Mouse (Mus musculus): ENCODE results near the gene Mettl23. TPM values are rescaled to one million over a fixed set of nuclear protein-coding genes. Genes with fewer than 3 reads are reported as not detected.
A peak's percentile ranks its signal among the peaks of the same experiment; 100 is the strongest.

Mettl23 gene
- polyA plus RNA-seq, 1 experiment from 2014 or later, result 75.8 TPM

- Histone ChIP-seq H3K27ac (replicated peaks; ENCODE audit: low read depth, low read length) (no peak overlapping the region), H3K9me3 (ENCODE audit: control insufficient read depth, low read length) (no peaks in the 10 kb centered on the region), H3K36me3 (ENCODE audit: control insufficient read depth, insufficient read depth, low read length) (peaks cover 86% of the 10 kb centered on the region), H3K4me1 (ENCODE audit: control insufficient read depth, insufficient read depth, low read length) (peaks cover 18% of the 10 kb centered on the region), H3K4me3 (ENCODE audit: low read depth, low read length) (no peak overlapping the region), H3K9ac (ENCODE audit: low read depth, low read length) (no peak overlapping the region), H3K27me3 (replicated peaks; ENCODE audit: control insufficient read depth, insufficient read depth, low read length) (no peaks in the 10 kb centered on the region), H3K4me2 (ENCODE audit: low read depth, low read length) (no peak overlapping the region)
- ATAC-seq (ENCODE audit: low read depth) (no peak), DNase-seq (ENCODE audit: low spot score) (no peak)
- WGBS, result 94% methylated on average over 10 of the region's 10 CpGs
Observed at GRCm38 (mm10) chr11:116837441-116837840, 5.6 kb upstream of the Mettl23 start.

- H3K36me3 ChIP-seq (ENCODE audit: control insufficient read depth, insufficient read depth, low read length), result peaks cover 74% of the 10 kb centered on the region
- ATAC-seq (ENCODE audit: low read depth), result no peak
- no peak overlapping the region for H3K4me2 ChIP-seq (ENCODE audit: low read depth, low read length)
- H3K4me1 ChIP-seq (ENCODE audit: control insufficient read depth, insufficient read depth, low read length), result peaks cover 18% of the 10 kb centered on the region
- WGBS, result 81% methylated on average over 14 of the region's 14 CpGs
- H3K4me3 ChIP-seq (ENCODE audit: low read depth, low read length), result no peak overlapping the region
- no peak overlapping the region for H3K27ac ChIP-seq (replicated peaks; ENCODE audit: low read depth, low read length)
- no peak for DNase-seq (ENCODE audit: low spot score)
- no peaks in the 10 kb centered on the region for H3K27me3 ChIP-seq (replicated peaks; ENCODE audit: control insufficient read depth, insufficient read depth, low read length)
- no peak overlapping the region for H3K9ac ChIP-seq (ENCODE audit: low read depth, low read length)
- H3K9me3 ChIP-seq (ENCODE audit: control insufficient read depth, low read length), result no peaks in the 10 kb centered on the region
Observed at GRCm38 (mm10) chr11:116838936-116839335, 4.1 kb upstream of the Mettl23 start.

GRCm38 (mm10) chr11:116839601-116840000 is 3.5 kb upstream of the Mettl23 start:
- Histone ChIP-seq H3K4me2 (ENCODE audit: low read depth, low read length) (peak overlapping the region; percentile 60; the same call in 1 of the 2 replicates), H3K9me3 (ENCODE audit: control insufficient read depth, low read length) (no peaks in the 10 kb centered on the region), H3K27me3 (replicated peaks; ENCODE audit: control insufficient read depth, insufficient read depth, low read length) (no peaks in the 10 kb centered on the region), H3K36me3 (ENCODE audit: control insufficient read depth, insufficient read depth, low read length) (peaks cover 67% of the 10 kb centered on the region), H3K4me1 (ENCODE audit: control insufficient read depth, insufficient read depth, low read length) (peaks cover 23% of the 10 kb centered on the region), H3K9ac (ENCODE audit: low read depth, low read length) (peak overlapping the region; percentile 14; the same call in 1 of the 2 replicates), H3K4me3 (ENCODE audit: low read depth, low read length) (no peak overlapping the region), H3K27ac (replicated peaks; ENCODE audit: low read depth, low read length) (no peak overlapping the region)
- WGBS, result 83% methylated on average over 7 of the region's 7 CpGs
- DNase-seq (ENCODE audit: low spot score) (no peak), ATAC-seq (ENCODE audit: low read depth) (no peak)

GRCm38 (mm10) chr11:116840748-116841147 is 2.3 kb upstream of the Mettl23 start:
- no peak for DNase-seq (ENCODE audit: low spot score)
- no peak for ATAC-seq (ENCODE audit: low read depth)
- Histone ChIP-seq H3K9me3 (ENCODE audit: control insufficient read depth, low read length) (no peaks in the 10 kb centered on the region), H3K27ac (replicated peaks; ENCODE audit: low read depth, low read length) (no peak overlapping the region), H3K4me2 (ENCODE audit: low read depth, low read length) (peak overlapping the region; percentile 60), H3K36me3 (ENCODE audit: control insufficient read depth, insufficient read depth, low read length) (peaks cover 55% of the 10 kb centered on the region), H3K4me1 (ENCODE audit: control insufficient read depth, insufficient read depth, low read length) (peaks cover 23% of the 10 kb centered on the region), H3K27me3 (replicated peaks; ENCODE audit: control insufficient read depth, insufficient read depth, low read length) (no peaks in the 10 kb centered on the region), H3K9ac (ENCODE audit: low read depth, low read length) (peak overlapping the region; percentile 36; the same call in 1 of the 2 replicates), H3K4me3 (ENCODE audit: low read depth, low read length) (peak overlapping the region; percentile 74)
- 72% methylated on average over 4 of the region's 4 CpGs for WGBS

GRCm38 (mm10) chr11:116842531-116843260 is 382 bp upstream of the Mettl23 start:
- Histone ChIP-seq H3K27me3 (replicated peaks; ENCODE audit: control insufficient read depth, insufficient read depth, low read length) (no peaks in the 10 kb centered on the region), H3K4me1 (ENCODE audit: control insufficient read depth, insufficient read depth, low read length) (peaks cover 23% of the 10 kb centered on the region), H3K4me2 (ENCODE audit: low read depth, low read length) (peak overlapping the region; percentile 60), H3K4me3 (ENCODE audit: low read depth, low read length) (peak overlapping the region; percentile 74), H3K9ac (ENCODE audit: low read depth, low read length) (peak overlapping the region; percentile 84), H3K9me3 (ENCODE audit: control insufficient read depth, low read length) (no peaks in the 10 kb centered on the region), H3K27ac (replicated peaks; ENCODE audit: low read depth, low read length) (peak overlapping the region; percentile 97), H3K36me3 (ENCODE audit: control insufficient read depth, insufficient read depth, low read length) (peaks cover 42% of the 10 kb centered on the region)
- under 1% methylated on average over 32 of the region's 73 CpGs for WGBS
- DNase-seq (ENCODE audit: low spot score), result peak; percentile 89
- peak; percentile 68 for ATAC-seq (ENCODE audit: low read depth)

DNA sequence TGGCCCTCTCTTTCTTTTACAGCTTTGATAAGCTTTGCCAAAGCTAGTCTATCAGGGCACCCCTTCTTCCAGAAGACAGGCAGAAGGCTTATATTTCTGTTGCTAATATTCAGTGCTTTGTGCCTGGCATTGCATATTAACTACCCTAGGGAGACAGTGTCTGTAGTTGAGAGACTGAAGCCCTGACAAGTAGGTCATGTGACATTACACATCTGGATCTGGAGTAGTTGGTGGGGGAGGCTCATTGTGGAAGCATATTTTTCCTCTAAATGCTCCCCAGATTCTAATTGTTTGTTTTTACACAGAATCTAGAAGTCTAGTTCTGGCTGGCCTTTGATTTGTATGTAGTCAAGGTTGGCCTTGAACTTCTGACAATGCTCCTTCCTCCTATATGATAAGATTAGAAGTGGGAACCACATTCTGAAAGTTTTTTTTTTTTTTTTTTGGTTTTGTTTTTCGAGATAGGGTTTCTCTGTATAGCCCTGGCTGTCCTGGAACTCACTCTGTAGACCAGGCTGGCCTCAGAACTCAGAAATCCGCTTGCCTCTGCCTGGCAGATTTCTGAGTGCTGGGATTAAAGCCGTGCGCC is 3.6 kb downstream of the Mettl23 start:
- peaks cover 45% of the 10 kb centered on the region for H3K36me3 ChIP-seq (ENCODE audit: control insufficient read depth, insufficient read depth, low read length)
- H3K27me3 ChIP-seq (replicated peaks; ENCODE audit: control insufficient read depth, insufficient read depth, low read length), result no peaks in the 10 kb centered on the region
- no peak for ATAC-seq (ENCODE audit: low read depth)
- H3K9ac ChIP-seq (ENCODE audit: low read depth, low read length), result no peak overlapping the region
- H3K27ac ChIP-seq (replicated peaks; ENCODE audit: low read depth, low read length), result peak overlapping the region; percentile 63
- no peak overlapping the region for H3K4me3 ChIP-seq (ENCODE audit: low read depth, low read length)
- DNase-seq (ENCODE audit: low spot score), result no peak
- no peaks in the 10 kb centered on the region for H3K9me3 ChIP-seq (ENCODE audit: control insufficient read depth, low read length)
- peaks cover 8% of the 10 kb centered on the region; the same call in 1 of the 2 replicates for H3K4me1 ChIP-seq (ENCODE audit: control insufficient read depth, insufficient read depth, low read length)
- no peak overlapping the region for H3K4me2 ChIP-seq (ENCODE audit: low read depth, low read length)
- 79% methylated on average over 4 of the region's 4 CpGs for WGBS

GRCm38 (mm10) chr11:116847187-116848085 is 4.4 kb downstream of the Mettl23 start:
- 82% methylated on average over 3 of the region's 3 CpGs for WGBS
- peaks cover 45% of the 10 kb centered on the region for H3K36me3 ChIP-seq (ENCODE audit: control insufficient read depth, insufficient read depth, low read length)
- H3K9me3 ChIP-seq (ENCODE audit: control insufficient read depth, low read length), result no peaks in the 10 kb centered on the region
- DNase-seq (ENCODE audit: low spot score) (no peak), ATAC-seq (ENCODE audit: low read depth) (no peak)
- no peaks in the 10 kb centered on the region for H3K27me3 ChIP-seq (replicated peaks; ENCODE audit: control insufficient read depth, insufficient read depth, low read length)
- H3K4me2 ChIP-seq (ENCODE audit: low read depth, low read length), result no peak overlapping the region
- H3K27ac ChIP-seq (replicated peaks; ENCODE audit: low read depth, low read length), result no peak overlapping the region
- H3K9ac ChIP-seq (ENCODE audit: low read depth, low read length), result no peak overlapping the region
- 0 out of 2 replicates have a peak, but pooled peaks cover 7% of the 10 kb centered on the region for H3K4me1 ChIP-seq (ENCODE audit: control insufficient read depth, insufficient read depth, low read length)
- H3K4me3 ChIP-seq (ENCODE audit: low read depth, low read length), result no peak overlapping the region

- ATAC-seq (ENCODE audit: low read depth) (no peak), DNase-seq (ENCODE audit: low spot score) (no peak)
- Histone ChIP-seq H3K36me3 (ENCODE audit: control insufficient read depth, insufficient read depth, low read length) (peaks cover 45% of the 10 kb centered on the region), H3K4me3 (ENCODE audit: low read depth, low read length) (no peak overlapping the region), H3K27ac (replicated peaks; ENCODE audit: low read depth, low read length) (no peak overlapping the region), H3K9me3 (ENCODE audit: control insufficient read depth, low read length) (no peaks in the 10 kb centered on the region), H3K9ac (ENCODE audit: low read depth, low read length) (no peak overlapping the region), H3K27me3 (replicated peaks; ENCODE audit: control insufficient read depth, insufficient read depth, low read length) (no peaks in the 10 kb centered on the region), H3K4me2 (ENCODE audit: low read depth, low read length) (no peak overlapping the region), H3K4me1 (ENCODE audit: control insufficient read depth, insufficient read depth, low read length) (0 out of 2 replicates have a peak, but pooled peaks cover 7% of the 10 kb centered on the region)
- 74% methylated on average over 5 of the region's 5 CpGs for WGBS
Observed at GRCm38 (mm10) chr11:116848086-116848876, 5.2 kb downstream of the Mettl23 start.

Measured in embryonic facial prominence, embryonic 14.5 days (tissue).